Mouse (Mus musculus): ENCODE results near the gene Sntb2.
A peak's percentile ranks its signal among the peaks of the same experiment; 100 is the strongest.

The Sntb2 gene

DNA sequence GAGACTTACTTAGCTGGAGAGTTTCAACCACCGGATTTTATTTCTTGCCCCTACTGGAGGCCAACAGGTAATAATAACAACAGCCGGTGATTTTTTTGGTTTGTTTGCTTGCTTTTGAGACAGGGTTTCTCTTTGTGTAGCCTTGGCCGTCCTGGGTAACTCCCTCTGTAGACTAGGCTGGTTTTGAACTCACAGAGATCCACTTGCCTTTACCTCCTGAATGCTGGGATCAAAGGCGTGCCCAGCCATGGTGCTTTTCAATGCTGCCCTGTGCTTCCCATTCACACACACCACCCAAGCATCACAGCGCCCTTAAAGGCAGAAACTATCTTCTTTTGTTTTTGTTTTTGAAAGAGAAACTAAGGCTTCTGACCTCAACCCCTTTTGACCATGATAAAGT, 5.6 kb upstream of the Sntb2 start:
- no peak for DNase-seq (ENCODE audit: low spot score in 2 of 2)

DNA sequence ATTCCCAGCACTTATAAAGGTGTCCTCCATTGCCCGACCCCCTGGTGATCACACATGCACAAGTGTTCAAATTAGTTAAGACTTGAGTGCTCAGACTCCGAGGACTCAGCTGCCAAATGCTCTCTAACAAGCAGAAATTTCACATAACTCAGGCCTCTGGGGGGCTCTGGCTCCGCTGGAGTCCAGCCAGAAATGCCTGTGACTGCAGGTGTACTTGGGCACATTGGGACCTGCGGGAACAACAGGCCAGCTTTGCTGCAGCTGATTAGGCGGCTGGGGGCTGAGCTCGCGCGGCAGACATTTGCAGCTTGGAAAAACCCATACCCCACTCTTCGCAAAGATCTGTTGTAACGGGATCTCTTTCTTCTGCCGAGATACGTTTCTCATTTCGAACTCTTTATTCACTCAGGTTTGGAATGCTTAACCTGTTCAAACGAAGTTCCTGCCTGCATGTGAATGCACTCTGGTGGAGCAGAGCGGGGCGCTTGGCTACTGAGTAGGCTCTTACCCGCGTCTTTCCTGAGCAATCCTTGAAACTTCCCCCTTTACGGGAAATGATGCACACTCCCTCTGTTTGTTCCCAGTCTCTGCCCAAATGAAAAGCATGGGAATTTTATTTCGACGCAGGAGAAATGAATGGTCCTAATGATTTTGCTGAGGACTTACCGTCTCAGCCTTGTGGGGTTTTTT, 3.0 kb upstream of the Sntb2 start:
- DNase-seq (ENCODE audit: low spot score in 2 of 2) = peak; percentile 33 to 35

DNA sequence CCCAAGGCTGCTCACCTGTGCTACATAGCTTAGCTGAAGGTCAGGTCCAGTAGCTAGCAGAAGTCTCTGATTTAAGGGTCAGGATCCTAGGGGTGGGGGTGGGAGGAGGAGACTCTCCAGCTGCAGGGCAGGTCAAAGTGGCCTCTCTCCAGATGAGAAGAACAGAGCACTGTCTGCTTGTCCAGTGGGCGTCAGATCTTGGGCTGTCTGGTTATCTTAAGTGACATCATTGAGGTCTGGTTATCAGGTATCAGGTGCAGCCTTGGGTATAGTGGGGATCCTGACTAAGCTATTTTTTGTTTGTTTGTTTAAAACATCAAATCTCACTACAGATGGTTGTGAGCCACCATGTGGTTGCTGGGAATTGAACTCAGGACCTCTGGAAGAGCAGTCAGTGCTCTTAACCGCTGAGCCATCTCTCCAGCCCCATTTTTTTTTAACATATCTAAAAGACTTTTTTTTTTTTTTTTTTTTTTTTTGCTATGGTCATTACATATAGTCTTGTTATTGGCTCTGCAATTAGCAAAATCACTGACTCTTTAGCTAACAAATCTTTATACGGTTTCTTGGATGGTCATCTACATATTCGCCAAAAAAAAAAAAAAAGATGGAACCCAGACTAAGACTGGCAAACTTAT, 1.9 kb upstream of the Sntb2 start:
- no peak for DNase-seq (ENCODE audit: low spot score in 2 of 2)

DNA sequence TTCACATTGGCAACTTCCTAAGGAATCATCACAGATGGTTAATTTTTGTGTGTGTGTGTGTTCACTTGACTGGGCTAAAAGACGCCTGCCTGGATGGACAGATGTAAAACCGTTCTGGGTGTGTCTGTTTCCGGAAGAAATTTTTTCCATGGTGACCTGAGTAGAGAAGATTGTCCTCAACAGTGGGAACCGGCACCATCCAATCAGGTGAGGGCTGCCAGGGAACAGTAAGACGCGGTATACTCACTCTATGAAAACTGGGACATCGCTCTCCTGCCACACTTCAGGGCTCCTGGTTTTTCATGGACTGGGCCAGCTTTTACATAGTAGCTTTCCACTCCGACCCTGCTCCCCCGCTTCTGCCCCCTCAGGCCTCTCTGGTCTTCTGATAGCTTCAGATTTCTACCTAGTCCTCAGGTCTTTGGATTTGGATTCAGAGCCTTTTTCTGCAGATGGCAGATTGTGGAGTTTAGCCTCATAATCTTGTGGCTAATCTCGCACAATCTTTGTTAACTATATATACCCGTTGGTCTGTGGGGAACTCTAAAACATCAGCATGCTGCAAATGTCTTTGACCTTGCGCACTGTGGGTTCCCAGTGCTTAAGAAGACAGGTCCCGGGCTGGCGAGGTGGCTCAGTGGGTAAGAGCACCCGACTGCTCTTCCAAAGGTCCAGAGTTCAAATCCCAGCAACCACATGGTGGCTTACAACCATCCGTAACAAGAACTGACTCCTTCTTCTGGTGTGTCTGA, 1.1 kb upstream of the Sntb2 start:
- no peak for DNase-seq (ENCODE audit: low spot score in 2 of 2)

DNA sequence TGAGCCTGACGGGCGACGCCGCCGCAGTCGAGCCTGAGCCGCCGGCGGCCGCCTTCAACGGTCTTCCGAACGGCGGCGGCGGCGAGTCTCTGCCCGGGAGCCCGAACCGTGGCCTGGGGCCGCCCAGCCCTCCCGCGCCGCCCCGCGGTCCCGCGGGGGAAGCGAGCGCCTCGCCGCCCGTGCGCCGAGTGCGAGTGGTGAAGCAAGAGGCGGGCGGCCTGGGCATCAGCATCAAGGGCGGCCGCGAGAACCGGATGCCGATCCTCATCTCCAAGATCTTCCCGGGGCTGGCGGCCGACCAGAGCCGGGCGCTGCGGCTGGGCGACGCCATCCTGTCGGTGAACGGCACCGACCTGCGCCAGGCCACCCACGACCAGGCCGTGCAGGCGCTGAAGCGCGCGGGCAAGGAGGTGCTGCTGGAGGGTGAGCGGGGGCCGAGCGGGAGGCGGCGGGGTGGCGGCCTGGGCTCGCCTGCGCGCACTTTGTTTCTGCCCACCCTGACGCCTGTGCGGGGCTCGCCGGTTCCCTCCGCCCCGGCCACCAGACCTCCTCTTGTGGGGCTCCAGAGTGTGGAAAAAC, 438 bp downstream of the Sntb2 start:
- DNase-seq (ENCODE audit: low spot score in 2 of 2) = peak; percentile 42 to 55

DNA sequence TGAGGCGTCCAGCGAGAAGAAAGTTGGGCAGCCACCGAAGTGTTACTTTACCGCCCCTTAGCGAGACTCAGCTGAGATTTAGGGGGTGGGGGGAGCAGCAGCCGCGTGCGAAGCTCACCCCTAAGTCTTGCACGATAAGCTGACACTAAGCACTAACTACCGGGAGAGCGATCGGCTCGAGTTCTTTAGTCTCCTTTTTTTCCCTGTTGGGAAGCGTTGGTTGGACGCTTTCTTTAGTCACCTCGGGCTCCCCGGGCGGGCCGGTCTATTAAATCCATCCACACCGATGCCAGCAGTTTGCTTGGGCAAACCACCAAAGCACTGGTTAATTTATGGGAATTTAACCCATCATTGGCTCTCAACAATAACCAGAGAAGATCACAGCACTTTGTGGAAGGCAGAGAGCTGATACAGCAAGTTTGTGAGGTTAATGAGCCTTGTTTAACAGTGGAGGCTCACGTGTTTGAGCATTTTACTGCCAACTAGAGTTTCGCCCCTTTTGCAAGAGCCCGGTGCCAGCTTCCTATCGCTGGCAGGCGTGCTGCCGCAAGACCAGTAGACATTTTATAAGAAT, 1.0 kb downstream of the Sntb2 start:
- peak; percentile 51 to 56 for DNase-seq (ENCODE audit: low spot score in 2 of 2)

GRCm38 (mm10) chr8:106937081-106937800, 1.7 kb downstream of the Sntb2 start:
- DNase-seq (ENCODE audit: low spot score in 2 of 2) = no peak

GRCm38 (mm10) chr8:106941806-106942205, 6.3 kb downstream of the Sntb2 start:
- no peak for DNase-seq (ENCODE audit: low spot score in 2 of 2)

GRCm38 (mm10) chr8:106943874-106944418, 8.4 kb downstream of the Sntb2 start:
- DNase-seq (ENCODE audit: low spot score in 2 of 2) = no peak

DNA sequence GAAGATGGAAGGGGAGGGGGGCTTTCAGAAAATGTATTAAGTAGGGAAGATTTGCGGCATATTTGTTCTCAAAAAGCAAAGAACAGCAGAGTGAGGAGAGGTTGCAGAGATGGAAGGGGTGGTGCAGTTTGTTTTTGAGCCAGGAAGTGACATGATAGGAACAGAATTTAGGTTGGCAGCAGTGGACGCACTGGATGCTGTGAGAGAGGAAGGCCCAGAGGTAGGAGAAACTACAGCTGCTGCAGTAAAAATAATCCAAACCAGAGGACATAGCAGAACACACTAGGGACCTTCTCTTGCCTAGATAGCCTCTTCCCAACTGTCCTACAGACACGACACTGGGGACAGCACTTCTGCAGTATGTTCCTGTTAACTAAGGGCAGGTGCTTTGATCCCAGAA, 9.2 kb downstream of the Sntb2 start:
- no peak for DNase-seq (ENCODE audit: low spot score in 2 of 2)

- no peak for DNase-seq (ENCODE audit: low spot score in 2 of 2)
Observed at GRCm38 (mm10) chr8:106948678-106949243, 13.2 kb downstream of the Sntb2 start.

DNA sequence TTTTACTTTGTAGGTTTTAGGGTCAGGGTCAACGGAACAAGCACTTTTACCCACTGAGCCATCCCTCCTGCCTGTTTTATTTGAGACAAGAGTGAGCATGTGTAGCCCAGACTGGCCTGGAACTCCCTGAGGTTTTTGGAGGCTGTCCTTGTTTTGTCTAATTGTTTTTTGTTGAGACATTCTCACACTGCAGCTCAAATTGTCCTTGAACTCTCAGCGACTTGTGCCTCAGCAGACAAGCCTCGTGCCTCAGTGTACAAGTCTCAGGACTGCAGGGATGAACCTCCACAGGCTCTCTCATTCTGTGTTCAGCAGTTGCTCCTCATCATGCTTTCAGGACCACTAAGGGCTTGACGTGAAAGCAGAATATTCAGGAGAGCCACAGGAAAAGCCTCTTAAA, 16.2 kb downstream of the Sntb2 start:
- no peak for DNase-seq (ENCODE audit: low spot score in 2 of 2)

DNA sequence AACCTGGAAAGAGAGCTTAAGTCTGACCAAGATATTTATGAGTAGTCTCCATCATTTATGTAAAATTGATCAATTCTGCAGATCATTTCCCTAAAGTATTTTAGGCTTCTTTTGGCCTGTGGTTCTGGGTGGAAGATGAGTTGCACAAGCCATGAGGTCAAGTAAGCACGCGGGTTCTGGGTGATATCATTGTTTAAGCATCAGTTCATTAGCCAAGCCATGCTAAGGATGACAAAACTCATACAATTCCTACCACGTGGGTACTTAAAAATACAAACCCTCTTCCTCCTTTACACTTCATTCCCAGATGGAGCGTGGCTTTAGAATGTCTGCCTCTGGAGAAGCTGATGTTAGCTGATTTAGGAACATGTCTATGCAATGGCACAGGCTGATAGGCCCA, 18.0 kb downstream of the Sntb2 start:
- DNase-seq (ENCODE audit: low spot score in 2 of 2) = no peak

GRCm38 (mm10) chr8:106957086-106957485, 21.5 kb downstream of the Sntb2 start:
- no peak for DNase-seq (ENCODE audit: low spot score in 2 of 2)

DNA sequence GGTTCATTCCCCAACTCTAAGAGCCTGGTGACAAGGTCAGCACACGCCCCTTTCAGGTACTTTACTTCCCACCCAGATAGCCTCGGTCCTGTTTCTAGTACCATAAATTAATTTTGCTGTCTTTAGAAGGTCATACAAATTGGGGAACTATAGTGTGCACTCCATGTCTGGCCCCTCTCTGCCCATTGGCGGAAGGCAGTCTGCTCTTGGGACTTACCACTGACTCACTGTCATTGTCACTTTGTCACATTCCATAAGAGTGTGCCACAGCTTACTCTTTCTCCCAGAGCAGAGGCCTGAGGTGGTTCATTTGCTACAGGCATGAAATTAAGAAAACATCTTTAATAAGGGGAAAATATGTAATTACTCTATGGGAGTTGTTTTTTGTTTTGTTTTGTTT, 22.7 kb downstream of the Sntb2 start:
- no peak for DNase-seq (ENCODE audit: low spot score in 2 of 2)

DNA sequence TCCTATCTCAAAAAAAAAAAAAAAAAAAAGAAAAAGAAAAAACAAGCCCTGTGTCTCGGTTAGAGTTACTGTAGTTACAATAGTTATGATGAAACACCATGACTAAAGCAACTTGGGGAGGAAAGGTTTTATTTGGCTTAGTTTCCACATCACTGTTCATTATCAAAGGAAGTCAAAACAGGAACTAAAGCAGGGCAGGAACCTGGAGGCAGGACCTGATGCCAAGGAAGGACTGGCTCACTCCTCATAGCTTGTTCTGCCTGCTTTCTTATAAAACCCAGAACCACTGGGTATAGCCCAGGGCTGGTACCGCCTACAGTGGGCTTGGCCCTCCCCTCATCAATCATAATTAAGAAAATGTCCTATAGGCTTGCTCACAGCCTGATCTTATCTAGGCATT, 24.1 kb downstream of the Sntb2 start:
- DNase-seq (ENCODE audit: low spot score in 2 of 2) = no peak

DNA sequence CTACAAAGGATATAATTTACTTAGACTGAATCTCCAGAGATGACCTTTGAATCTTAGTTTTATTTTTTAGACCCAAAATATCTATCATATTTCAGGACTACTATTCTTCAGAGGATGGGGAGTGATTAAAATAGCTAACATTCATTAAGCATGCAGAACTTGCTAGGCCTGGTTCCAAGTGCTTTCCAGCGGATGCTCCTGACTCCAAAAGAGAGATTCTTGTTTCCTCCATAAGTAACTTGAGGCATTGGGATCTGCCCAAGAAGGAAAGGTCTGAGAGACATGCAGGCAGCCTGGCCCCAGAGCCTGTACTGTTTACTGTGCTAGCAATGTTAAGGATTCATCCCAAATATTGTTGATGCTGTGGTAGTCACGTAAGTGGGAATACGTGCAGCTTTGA, 26.8 kb downstream of the Sntb2 start:
- peak in 1 of 2 experiments; percentile 38 for DNase-seq (ENCODE audit: low spot score in 2 of 2)

GRCm38 (mm10) chr8:106963365-106963764, 27.8 kb downstream of the Sntb2 start:
- DNase-seq (ENCODE audit: low spot score in 2 of 2) = no peak

DNA sequence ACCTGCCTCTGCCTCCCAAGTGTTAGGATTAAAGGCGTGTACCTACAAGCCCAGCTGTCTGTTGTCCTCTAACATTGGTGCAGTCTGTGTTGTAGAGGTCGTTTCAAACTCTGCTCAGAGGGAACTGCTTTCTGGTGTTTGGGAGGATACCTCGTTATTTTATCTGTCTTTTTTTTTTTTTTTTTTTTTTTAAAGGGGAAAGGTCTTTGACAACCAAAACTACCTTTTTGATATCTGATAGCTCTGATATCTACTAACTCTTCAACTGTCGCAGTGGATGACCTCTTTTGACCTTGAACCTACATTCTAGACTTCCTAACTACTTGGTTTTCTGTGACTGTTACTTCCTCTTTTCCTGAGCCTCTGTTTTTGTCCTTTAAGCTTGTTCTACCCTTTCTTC, 29.0 kb downstream of the Sntb2 start:
- no peak for DNase-seq (ENCODE audit: low spot score in 2 of 2)

- DNase-seq (ENCODE audit: low spot score in 2 of 2) = no peak
Observed at GRCm38 (mm10) chr8:106969964-106970363, 34.4 kb downstream of the Sntb2 start.

GRCm38 (mm10) chr8:106971916-106972315, 36.4 kb downstream of the Sntb2 start:
- DNase-seq (ENCODE audit: low spot score in 2 of 2) = no peak
